Mouse (Mus musculus): ENCODE measurements around the gene Bnc2.

GRCm38 (mm10) chr4:84359996-84360395, 315.1 kb downstream of the Bnc2 start:
- no peak for TF ChIP-seq CTCF (IDR thresholded peaks at IDR 0.05; ENCODE audit: extremely low read depth, insufficient read length, insufficient replicate concordance, low read depth, low read length)
- no peak for TF ChIP-seq POLR2A (IDR thresholded peaks at IDR 0.05; ENCODE audit: low read depth, low read length)
